Mouse (Mus musculus) limb, embryonic 15.5 days (tissue): ENCODE data around the gene Acad11. TPM values are rescaled to one million over a fixed set of nuclear protein-coding genes. Genes with fewer than 3 reads are reported as not detected.
A peak's percentile ranks its signal among the peaks of the same experiment; 100 is the strongest.

Source experiments
- ATAC-seq: fragments of 200-750 bp; cut with Nextera tagmentation; 2 replicates; pipeline ENCODE4 v1.8.0; 2017; ENCODE audit warnings: low read depth, moderate TSS enrichment; ENCODE audit not compliant: insufficient number of reproducible peaks, low FRiP score, low TSS enrichment
- H3K27ac ChIP-seq: fragments of 300-500 bp; sonication (generic); 2 replicates; pipeline ENCODE4 v1.5.1; 2015; ENCODE audit warnings: moderate library complexity, mild to moderate bottlenecking, inconsistent platforms
- H3K27me3 ChIP-seq: fragments of 300-500 bp; sonication (generic); 2 replicates; pipeline ENCODE4 v1.6.1; 2015; ENCODE audit warnings: inconsistent platforms
- H3K36me3 ChIP-seq: fragments of 300-500 bp; sonication (generic); 2 replicates; pipeline ENCODE4 v1.6.1; 2015; ENCODE audit warnings: inconsistent platforms
- H3K4me1 ChIP-seq: fragments of 300-500 bp; sonication (generic); 2 replicates; pipeline ENCODE4 v1.6.1; 2015; ENCODE audit warnings: inconsistent platforms
- H3K4me2 ChIP-seq: fragments of 300-500 bp; sonication (generic); 2 replicates; pipeline ENCODE4 v1.6.1; 2015; ENCODE audit warnings: mild to moderate bottlenecking, inconsistent platforms
- H3K4me3 ChIP-seq: fragments of 300-500 bp; sonication (generic); 2 replicates; pipeline ENCODE4 v1.5.1; 2015; ENCODE audit warnings: mild to moderate bottlenecking, inconsistent platforms
- H3K9ac ChIP-seq: fragments of 300-500 bp; sonication (generic); 2 replicates; pipeline ENCODE4 v1.6.1; 2015; ENCODE audit warnings: inconsistent platforms
- H3K9me3 ChIP-seq: fragments of 300-500 bp; sonication (generic); 2 replicates; pipeline ENCODE4 v1.6.1; 2016; ENCODE audit warnings: inconsistent platforms
- WGBS: fragments of 180-500 bp; shearing (Covaris S2); methylation state at CpG from one replicate; pipeline ENCODE4 v1.1.7; 2015; 5-methylcytosine and 5-hydroxymethylcytosine counted together
- polyA plus RNA-seq: library from polyadenylated mRNA; unstranded; fragments of >200 nt; fragmentation: Nextera tagmentation; extraction: Ambion mirVana; gene quantifications from 2 replicates; pipeline ENCODE4 v1.2.1, GENCODE M21; 2015

The Acad11 gene
- polyA plus RNA-seq, 1 experiment from 2014 or later: 12.5 TPM

DNA sequence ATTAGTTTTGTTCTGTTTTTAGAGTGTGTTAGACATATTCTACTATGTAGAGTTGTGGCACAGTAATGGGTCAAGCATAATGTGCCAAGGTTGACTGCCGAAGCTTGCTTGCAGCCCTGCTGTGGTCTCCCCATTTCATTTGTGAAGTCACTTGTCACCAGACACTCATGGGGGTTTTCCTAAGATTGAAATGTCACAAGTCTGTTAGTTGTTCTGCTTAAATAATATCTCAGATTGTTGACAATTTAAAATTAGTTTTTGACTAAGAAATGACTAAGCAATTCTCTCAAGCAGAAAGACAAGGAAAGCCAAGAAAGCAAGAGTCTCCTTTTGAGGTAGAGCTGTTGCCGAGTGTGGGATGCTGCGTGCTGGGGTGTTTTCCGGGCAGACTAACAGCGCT lies 29.8 kb downstream of the Acad11 start:
- Histone ChIP-seq H3K4me1 (peaks cover 5% of the 10 kb centered on the region), H3K4me2 (no peak overlapping the region), H3K27ac (no peak overlapping the region), H3K36me3 (no peaks in the 10 kb centered on the region), H3K27me3 (no peaks in the 10 kb centered on the region), H3K9ac (no peak overlapping the region), H3K4me3 (no peak overlapping the region), H3K9me3 (no peaks in the 10 kb centered on the region)
- no peak for ATAC-seq
- WGBS: 94% methylated on average over 5 of the region's 5 CpGs

DNA sequence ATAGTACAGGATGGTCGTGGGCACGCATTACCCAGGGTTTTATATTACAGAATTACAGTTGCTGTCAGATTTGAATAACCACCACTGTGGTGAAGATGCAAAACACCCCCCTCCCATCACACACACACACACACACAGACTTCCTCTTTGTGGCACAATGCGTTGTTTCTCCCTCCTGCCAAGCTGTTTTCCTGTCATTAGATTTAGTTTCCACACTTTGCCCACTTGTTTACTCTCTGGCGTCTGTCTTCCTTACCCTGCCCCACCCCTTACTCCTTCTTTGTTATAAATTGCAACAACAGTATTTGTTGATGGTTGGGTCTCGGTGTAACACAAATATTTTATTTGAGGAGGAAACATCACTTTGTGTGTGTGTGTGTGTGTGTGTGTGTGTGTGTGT lies 35.1 kb downstream of the Acad11 start:
- Histone ChIP-seq H3K27ac (no peak overlapping the region), H3K4me1 (peaks cover 7% of the 10 kb centered on the region; the same call in 1 of the 2 replicates), H3K9ac (no peak overlapping the region), H3K4me3 (no peak overlapping the region), H3K36me3 (no peaks in the 10 kb centered on the region), H3K9me3 (no peaks in the 10 kb centered on the region), H3K4me2 (no peak overlapping the region), H3K27me3 (no peaks in the 10 kb centered on the region)
- WGBS: 63% methylated on average over 5 of the region's 5 CpGs
- ATAC-seq: no peak

DNA sequence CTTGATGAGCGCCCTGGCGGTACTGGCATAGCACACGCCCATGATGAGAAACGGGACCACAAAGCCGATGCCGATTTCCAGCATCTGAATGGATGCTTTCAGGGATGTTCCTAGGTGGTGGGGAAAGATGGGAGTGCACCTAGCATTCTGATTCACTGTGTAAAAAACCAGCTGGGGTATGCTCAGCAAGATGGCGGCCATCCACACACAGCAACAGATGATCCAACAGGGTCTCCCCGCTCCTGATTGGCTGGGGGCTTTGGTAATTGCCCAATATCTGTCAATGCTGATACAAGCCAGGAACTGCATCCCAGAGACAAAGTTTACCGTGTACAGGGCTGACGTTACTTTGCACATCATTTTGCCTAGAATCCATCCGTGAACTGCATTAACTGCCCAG lies 35.9 kb downstream of the Acad11 start:
- no peak for ATAC-seq

DNA sequence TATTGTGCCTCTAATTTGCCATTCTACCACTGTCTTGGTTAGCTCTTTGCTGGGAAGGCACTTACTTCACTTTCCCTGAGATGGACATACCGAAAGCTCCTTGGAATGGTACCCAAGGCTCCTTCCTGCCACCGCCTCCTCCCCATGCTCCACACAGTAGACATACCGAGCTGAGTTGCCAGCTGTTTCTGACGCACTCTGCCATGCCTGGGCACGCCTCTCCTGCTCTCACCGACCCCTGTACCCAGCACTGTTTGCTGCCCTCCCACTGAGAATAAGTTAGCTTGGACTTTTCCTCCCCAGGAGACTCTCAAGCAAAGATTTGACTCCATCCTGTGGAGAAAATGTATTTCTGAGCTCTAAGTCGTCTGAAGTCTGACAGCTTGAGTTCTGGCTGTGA lies 37.6 kb downstream of the Acad11 start:
- peaks cover 7% of the 10 kb centered on the region; the same call in 1 of the 2 replicates for H3K4me1 ChIP-seq
- no peak overlapping the region for H3K4me2 ChIP-seq
- H3K4me3 ChIP-seq: no peak overlapping the region
- no peaks in the 10 kb centered on the region for H3K36me3 ChIP-seq
- no peak overlapping the region for H3K9ac ChIP-seq
- ATAC-seq: no peak
- WGBS: 53% methylated on average over 7 of the region's 7 CpGs
- H3K9me3 ChIP-seq: no peaks in the 10 kb centered on the region
- H3K27me3 ChIP-seq: no peaks in the 10 kb centered on the region
- H3K27ac ChIP-seq: no peak overlapping the region

More for the DNA sequence above, 35.9 kb downstream of the Acad11 start:
- H3K9me3 ChIP-seq: no peaks in the 10 kb centered on the region
- H3K9ac ChIP-seq: no peak overlapping the region
- no peaks in the 10 kb centered on the region for H3K27me3 ChIP-seq
- no peak overlapping the region for H3K4me2 ChIP-seq
- no peaks in the 10 kb centered on the region for H3K36me3 ChIP-seq
- peaks cover 7% of the 10 kb centered on the region; the same call in 1 of the 2 replicates for H3K4me1 ChIP-seq
- whole genome bisulfite sequencing: 91% methylated on average over 11 of the region's 11 CpGs
- H3K27ac ChIP-seq: no peak overlapping the region
- no peak overlapping the region for H3K4me3 ChIP-seq

DNA sequence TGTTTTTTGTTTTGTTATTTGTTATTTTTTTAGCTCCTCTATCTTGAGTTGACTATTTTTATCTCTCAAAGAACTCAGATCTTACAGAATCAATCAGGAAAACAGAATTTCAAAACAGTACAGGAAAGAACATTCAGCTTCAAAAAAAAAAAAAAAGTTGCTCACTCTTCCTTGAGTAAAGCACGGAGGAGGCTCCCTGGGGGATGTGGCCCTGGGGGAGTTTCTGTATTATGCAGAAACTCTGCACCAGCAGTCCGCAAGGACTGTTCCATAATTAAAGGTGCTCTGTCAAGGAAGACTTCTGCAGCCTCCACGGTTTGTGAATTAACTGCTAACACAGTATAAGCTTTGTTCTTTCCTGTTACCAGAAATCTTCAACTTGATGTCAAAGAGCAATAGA lies 38.3 kb downstream of the Acad11 start:
- H3K27me3 ChIP-seq: no peaks in the 10 kb centered on the region
- no peak overlapping the region for H3K4me2 ChIP-seq
- peaks cover 7% of the 10 kb centered on the region; the same call in 1 of the 2 replicates for H3K4me1 ChIP-seq
- no peak for ATAC-seq
- H3K36me3 ChIP-seq: no peaks in the 10 kb centered on the region
- WGBS: 25% methylated on average over 3 of the region's 3 CpGs
- no peaks in the 10 kb centered on the region for H3K9me3 ChIP-seq
- no peak overlapping the region for H3K27ac ChIP-seq
- no peak overlapping the region for H3K9ac ChIP-seq
- H3K4me3 ChIP-seq: no peak overlapping the region

DNA sequence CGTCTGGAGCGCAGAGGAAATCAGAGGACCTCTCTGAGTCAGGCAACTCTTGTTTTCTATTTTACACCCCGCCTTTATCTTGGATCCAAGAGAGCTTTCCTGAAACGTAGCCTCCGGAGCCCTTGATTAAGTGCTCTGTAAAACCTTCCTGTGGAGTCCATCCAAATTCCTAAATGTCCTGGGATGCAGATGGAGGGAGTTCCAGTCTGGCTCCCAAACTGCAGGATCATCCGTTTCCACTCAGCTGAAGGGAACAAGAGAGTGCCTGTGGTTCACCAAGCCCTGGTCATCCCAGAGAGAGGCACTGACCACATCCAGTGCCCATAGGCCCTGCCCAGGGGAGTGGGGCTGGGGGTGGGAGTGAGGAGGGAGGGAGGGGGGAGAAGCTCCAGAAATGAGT lies 39.1 kb downstream of the Acad11 start:
- Histone ChIP-seq H3K27ac (peak overlapping the region; percentile 43; the same call in 1 of the 2 replicates), H3K36me3 (no peaks in the 10 kb centered on the region), H3K4me2 (no peak overlapping the region), H3K4me3 (no peak overlapping the region), H3K27me3 (no peaks in the 10 kb centered on the region), H3K4me1 (peaks cover 7% of the 10 kb centered on the region; the same call in 1 of the 2 replicates), H3K9me3 (no peaks in the 10 kb centered on the region), H3K9ac (no peak overlapping the region)
- no peak for ATAC-seq
- WGBS: 25% methylated on average over 6 of the region's 6 CpGs

DNA sequence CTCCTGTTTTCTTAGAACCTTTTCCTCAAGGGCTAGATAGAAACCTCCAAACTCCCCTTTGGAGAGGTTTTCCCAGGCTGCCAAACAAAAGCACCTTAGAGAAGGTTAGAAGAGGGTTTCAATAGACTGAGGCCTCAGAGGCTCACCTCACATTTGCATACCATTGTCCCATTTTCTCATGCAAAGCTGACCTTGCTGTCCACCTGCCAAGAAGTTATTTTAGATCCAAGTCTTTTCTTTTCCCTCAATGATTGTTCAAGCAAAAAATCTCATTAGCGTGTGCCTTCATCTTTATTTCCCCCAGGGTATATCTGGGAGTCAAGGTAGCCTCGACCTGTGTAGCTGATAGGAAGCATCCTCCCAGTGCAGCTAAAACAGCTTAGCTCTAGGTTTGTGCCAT lies 39.7 kb downstream of the Acad11 start:
- Histone ChIP-seq H3K27ac (0 out of 2 replicates have a peak overlapping the region, but pooled peaks have one; percentile 43), H3K4me2 (no peak overlapping the region), H3K27me3 (no peaks in the 10 kb centered on the region), H3K9ac (no peak overlapping the region), H3K4me1 (peaks cover 7% of the 10 kb centered on the region; the same call in 1 of the 2 replicates), H3K9me3 (no peaks in the 10 kb centered on the region), H3K36me3 (no peaks in the 10 kb centered on the region), H3K4me3 (no peak overlapping the region)
- 55% methylated on average over 2 of the region's 2 CpGs for WGBS
- no peak for ATAC-seq

DNA sequence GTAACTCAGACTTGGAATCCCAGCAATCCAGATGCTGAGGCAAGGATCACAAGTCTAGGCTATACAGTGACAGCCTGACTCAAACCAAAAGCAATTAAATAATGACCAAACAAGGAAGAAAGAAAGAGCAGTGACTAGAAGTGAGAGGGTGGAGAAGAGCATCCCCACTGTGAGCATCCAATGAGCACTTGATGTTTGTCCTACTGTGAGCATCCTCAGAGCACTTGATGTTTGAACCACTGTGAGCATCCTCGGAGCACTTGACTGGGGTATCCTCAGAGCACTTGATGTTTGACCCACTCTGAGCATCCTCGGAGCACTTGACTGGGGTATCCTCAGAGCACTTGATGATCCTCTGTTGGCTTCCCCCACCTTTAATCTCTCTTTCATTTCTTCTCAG lies 41.8 kb downstream of the Acad11 start:
- Histone ChIP-seq H3K9ac (no peak overlapping the region), H3K36me3 (no peaks in the 10 kb centered on the region), H3K4me2 (no peak overlapping the region), H3K4me3 (no peak overlapping the region), H3K27me3 (no peaks in the 10 kb centered on the region), H3K9me3 (no peaks in the 10 kb centered on the region), H3K4me1 (peaks cover 12% of the 10 kb centered on the region; the same call in 1 of the 2 replicates), H3K27ac (no peak overlapping the region)
- 87% methylated on average over 2 of the region's 2 CpGs for WGBS
- no peak for ATAC-seq

DNA sequence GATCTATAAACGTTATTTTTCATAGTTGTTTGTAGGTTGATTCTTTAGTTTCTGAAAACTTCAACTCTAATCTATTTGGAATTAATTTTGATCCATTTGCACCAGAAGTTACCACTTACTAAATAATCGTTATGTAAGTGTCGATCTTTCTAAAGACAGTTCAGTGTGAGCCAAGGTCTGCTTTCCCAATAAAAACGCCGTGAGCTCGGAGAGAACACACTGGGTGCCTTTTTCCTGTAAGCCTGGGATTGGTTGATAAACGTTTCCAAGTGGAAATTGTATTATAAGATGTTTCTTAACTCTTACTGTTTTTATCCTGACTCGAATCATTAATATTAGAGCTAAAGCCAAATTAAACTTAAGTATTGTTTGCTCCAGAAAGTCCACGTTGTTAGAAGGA lies 43.8 kb downstream of the Acad11 start:
- 57% methylated on average over 9 of the region's 9 CpGs for WGBS

DNA sequence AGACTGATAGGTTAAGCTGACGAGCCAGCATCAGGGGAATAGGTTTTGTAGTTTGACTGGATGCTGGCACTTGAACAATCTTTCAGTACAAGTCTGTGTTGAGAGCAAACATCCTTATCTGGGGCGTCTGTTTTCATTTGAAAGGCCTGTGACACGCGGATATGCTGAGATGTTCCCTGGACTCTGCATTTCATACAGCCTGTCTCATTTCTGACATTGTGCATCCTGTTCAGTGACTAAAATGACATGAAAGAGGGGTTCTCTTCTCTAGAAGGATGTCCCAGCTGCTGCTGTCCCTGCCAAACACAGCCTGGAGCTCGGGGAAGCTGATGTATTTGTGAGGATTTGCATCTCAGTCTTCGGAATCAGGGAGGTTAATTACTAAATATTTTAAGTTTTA lies 44.3 kb downstream of the Acad11 start:
- no peak for ATAC-seq
- no peaks in the 10 kb centered on the region for H3K27me3 ChIP-seq
- WGBS: 78% methylated on average over 6 of the region's 6 CpGs

More for the DNA sequence above, 43.8 kb downstream of the Acad11 start:
- no peaks in the 10 kb centered on the region for H3K27me3 ChIP-seq
- H3K9me3 ChIP-seq: no peaks in the 10 kb centered on the region
- no peak overlapping the region for H3K9ac ChIP-seq
- H3K4me3 ChIP-seq: no peak overlapping the region
- no peak for ATAC-seq
- H3K27ac ChIP-seq: no peak overlapping the region
- no peak overlapping the region for H3K4me2 ChIP-seq
- peaks cover 12% of the 10 kb centered on the region; the same call in 1 of the 2 replicates for H3K4me1 ChIP-seq
- peaks cover 2% of the 10 kb centered on the region; the same call in 1 of the 2 replicates for H3K36me3 ChIP-seq

DNA sequence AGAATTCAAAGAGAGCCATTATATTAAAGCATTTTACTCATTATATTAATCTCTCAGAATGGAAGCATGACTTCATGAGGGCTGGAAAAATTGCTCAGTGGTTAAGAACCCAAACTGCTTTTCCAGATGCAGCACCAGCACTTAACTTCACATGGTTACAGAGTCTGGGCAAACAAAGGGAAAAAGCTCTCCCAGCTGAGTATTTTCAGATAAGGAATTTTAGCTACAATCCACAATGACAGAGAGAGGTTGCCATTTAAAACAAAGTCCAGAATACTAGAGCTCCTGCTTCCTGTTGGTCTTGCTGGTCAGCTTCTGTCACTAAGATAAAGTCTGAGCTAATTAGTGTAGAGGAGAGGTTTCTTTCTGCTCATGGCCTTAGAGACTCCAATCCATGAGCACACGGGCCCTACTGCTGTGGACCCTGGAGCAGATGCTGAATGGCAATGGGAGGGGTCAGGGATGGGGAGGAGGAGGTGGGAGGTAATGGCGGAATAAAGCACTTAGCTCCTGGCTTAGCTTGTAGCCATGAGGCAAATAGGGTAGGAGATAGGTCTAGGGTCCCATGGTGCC lies 45.5 kb downstream of the Acad11 start:
- Histone ChIP-seq H3K27me3 (no peaks in the 10 kb centered on the region), H3K9ac (no peak overlapping the region), H3K4me1 (0 out of 2 replicates have a peak, but pooled peaks cover 4% of the 10 kb centered on the region), H3K4me2 (no peak overlapping the region), H3K36me3 (peaks cover 2% of the 10 kb centered on the region; the same call in 1 of the 2 replicates), H3K9me3 (no peaks in the 10 kb centered on the region), H3K4me3 (no peak overlapping the region), H3K27ac (peak overlapping the region; percentile 38)
- ATAC-seq: no peak
- 57% methylated on average over 2 of the region's 2 CpGs for WGBS

More for the DNA sequence above, 44.3 kb downstream of the Acad11 start:
- H3K9me3 ChIP-seq: no peaks in the 10 kb centered on the region
- H3K4me3 ChIP-seq: no peak overlapping the region
- peaks cover 7% of the 10 kb centered on the region; the same call in 1 of the 2 replicates for H3K4me1 ChIP-seq
- no peak overlapping the region for H3K4me2 ChIP-seq
- peaks cover 2% of the 10 kb centered on the region; the same call in 1 of the 2 replicates for H3K36me3 ChIP-seq
- H3K27ac ChIP-seq: no peak overlapping the region
- H3K9ac ChIP-seq: no peak overlapping the region

DNA sequence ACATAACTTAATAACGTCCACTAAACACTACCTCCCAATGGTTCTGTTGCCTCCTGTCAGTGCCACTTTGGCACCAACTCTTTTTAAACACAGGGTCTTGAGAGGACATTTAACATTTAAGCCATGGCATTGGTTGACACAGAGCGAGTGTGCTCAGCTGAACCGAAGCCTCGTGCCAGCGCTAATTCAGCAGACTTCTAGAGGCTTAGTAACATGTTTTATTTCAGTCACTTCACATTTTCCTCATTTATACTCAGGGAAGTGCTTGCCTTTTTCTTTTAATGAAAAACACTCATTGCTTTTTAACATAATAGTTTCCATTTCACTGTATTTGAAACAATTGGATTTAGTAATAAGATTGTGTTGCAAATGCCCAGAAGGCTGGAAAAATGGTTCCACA lies 46.0 kb downstream of the Acad11 start:
- Histone ChIP-seq H3K27me3 (no peaks in the 10 kb centered on the region), H3K9me3 (no peaks in the 10 kb centered on the region), H3K4me2 (no peak overlapping the region), H3K4me1 (0 out of 2 replicates have a peak, but pooled peaks cover 4% of the 10 kb centered on the region), H3K27ac (peak overlapping the region; percentile 38), H3K9ac (no peak overlapping the region), H3K36me3 (peaks cover 2% of the 10 kb centered on the region; the same call in 1 of the 2 replicates), H3K4me3 (no peak overlapping the region)
- ATAC-seq: no peak
- WGBS: 60% methylated on average over 5 of the region's 5 CpGs
